Mouse (Mus musculus) embryonic facial prominence, embryonic 12.5 days (tissue): Measurements from ENCODE around the gene Mrtfb. TPM values are rescaled to one million over a fixed set of nuclear protein-coding genes. Genes with fewer than 3 reads are reported as not detected.

Source experiments
- ATAC-seq: fragments of 200-750 bp; cut with Nextera tagmentation; 2 replicates; pipeline ENCODE4 v1.8.0; 2017; ENCODE audit not compliant: insufficient number of reproducible peaks, insufficient read depth, low FRiP score, low TSS enrichment
- H3K27ac ChIP-seq: fragments of 300-500 bp; sonication (generic); 2 replicates; pipeline ENCODE4 v1.5.1; 2016; ENCODE audit warnings: mild to moderate bottlenecking
- H3K27me3 ChIP-seq: fragments of 300-500 bp; sonication (generic); 2 replicates; pipeline ENCODE4 v1.6.1; 2016; ENCODE audit warnings: mild to moderate bottlenecking, moderate library complexity
- H3K36me3 ChIP-seq: fragments of 300-500 bp; sonication (generic); 2 replicates; pipeline ENCODE4 v1.6.1; 2016; ENCODE audit warnings: mild to moderate bottlenecking
- H3K4me1 ChIP-seq: fragments of 300-500 bp; sonication (generic); 2 replicates; pipeline ENCODE4 v1.6.1; 2016
- H3K4me2 ChIP-seq: fragments of 300-500 bp; sonication (generic); replicated peaks from 2 replicates; pipeline ENCODE4 v1.6.1; 2016; ENCODE audit warnings: mild to moderate bottlenecking, moderate library complexity
- H3K4me3 ChIP-seq: fragments of 300-500 bp; sonication (generic); 2 replicates; pipeline ENCODE4 v1.5.1; 2016; ENCODE audit warnings: mild to moderate bottlenecking
- H3K9ac ChIP-seq: fragments of 300-500 bp; sonication (generic); 2 replicates; pipeline ENCODE4 v1.6.1; 2016; ENCODE audit warnings: mild to moderate bottlenecking, moderate library complexity
- H3K9me3 ChIP-seq: fragments of 300-500 bp; sonication (generic); 2 replicates; pipeline ENCODE4 v1.6.1; 2016; ENCODE audit warnings: mild to moderate bottlenecking, moderate library complexity
- WGBS: fragments of 180-500 bp; shearing (Covaris S2); methylation state at CpG from one replicate; pipeline ENCODE4 v1.1.7; 2016; 5-methylcytosine and 5-hydroxymethylcytosine counted together
- polyA plus RNA-seq: library from polyadenylated mRNA; unstranded; fragments of >200 nt; fragmentation: Nextera tagmentation; extraction: Ambion mirVana; gene quantifications from 2 replicates; pipeline ENCODE4 v1.2.1, GENCODE M21; 2016

Gene Mrtfb
- polyA plus RNA-seq, 1 experiment from 2014 or later: 25.3 TPM

- WGBS: 53% methylated on average over 7 of the region's 7 CpGs
- H3K4me1 ChIP-seq: no peaks in the 10 kb centered on the region
- H3K4me3 ChIP-seq: no peak overlapping the region
- no peak overlapping the region for H3K9ac ChIP-seq
- no peak overlapping the region for H3K27ac ChIP-seq
- H3K9me3 ChIP-seq: no peaks in the 10 kb centered on the region
- H3K27me3 ChIP-seq: no peaks in the 10 kb centered on the region
- ATAC-seq: no peak
- no peaks in the 10 kb centered on the region for H3K36me3 ChIP-seq
- no peak overlapping the region for H3K4me2 ChIP-seq
These were observed 16.0 kb upstream of the Mrtfb start for GRCm38 (mm10) chr16:13240326-13240725.

GRCm38 (mm10) chr16:13245658-13246057, 10.6 kb upstream of the Mrtfb start:
- H3K4me1 ChIP-seq: no peaks in the 10 kb centered on the region
- no peak overlapping the region for H3K4me3 ChIP-seq
- no peak overlapping the region for H3K27ac ChIP-seq
- no peaks in the 10 kb centered on the region for H3K27me3 ChIP-seq
- no peak overlapping the region for H3K4me2 ChIP-seq
- no peaks in the 10 kb centered on the region for H3K36me3 ChIP-seq
- 37% methylated on average over 4 of the region's 4 CpGs for WGBS
- ATAC-seq: no peak
- H3K9me3 ChIP-seq: no peaks in the 10 kb centered on the region
- H3K9ac ChIP-seq: no peak overlapping the region

- no peak overlapping the region for H3K4me2 ChIP-seq
These were observed 9.4 kb upstream of the Mrtfb start for GRCm38 (mm10) chr16:13246855-13247254.

GRCm38 (mm10) chr16:13250061-13250460, 6.2 kb upstream of the Mrtfb start:
- no peaks in the 10 kb centered on the region for H3K9me3 ChIP-seq
- H3K36me3 ChIP-seq: no peaks in the 10 kb centered on the region
- no peak overlapping the region for H3K9ac ChIP-seq
- H3K4me1 ChIP-seq: no peaks in the 10 kb centered on the region
- ATAC-seq: no peak
- H3K27ac ChIP-seq: no peak overlapping the region
- WGBS: 82% methylated on average over 5 of the region's 5 CpGs
- no peak overlapping the region for H3K4me2 ChIP-seq
- no peaks in the 10 kb centered on the region for H3K27me3 ChIP-seq
- H3K4me3 ChIP-seq: no peak overlapping the region

More at GRCm38 (mm10) chr16:13246855-13247254, 9.4 kb upstream of the Mrtfb start:
- Histone ChIP-seq H3K36me3 (no peaks in the 10 kb centered on the region), H3K27me3 (no peaks in the 10 kb centered on the region), H3K4me1 (no peaks in the 10 kb centered on the region), H3K27ac (no peak overlapping the region), H3K9ac (no peak overlapping the region), H3K4me3 (no peak overlapping the region), H3K9me3 (no peaks in the 10 kb centered on the region)
- 73% methylated on average over 3 of the region's 3 CpGs for WGBS
- ATAC-seq: no peak

- WGBS: 5% methylated on average over 64 of the region's 64 CpGs
- no peaks in the 10 kb centered on the region for H3K36me3 ChIP-seq
- peak overlapping the region; percentile 81 for H3K4me2 ChIP-seq
- peak overlapping the region; percentile 88 for H3K9ac ChIP-seq
- H3K4me3 ChIP-seq: peak overlapping the region; percentile 88
- H3K27me3 ChIP-seq: no peaks in the 10 kb centered on the region
- no peaks in the 10 kb centered on the region for H3K9me3 ChIP-seq
- peaks cover 10% of the 10 kb centered on the region for H3K4me1 ChIP-seq
- ATAC-seq: peak; percentile 80
- H3K27ac ChIP-seq: peak overlapping the region; percentile 88
These were observed 616 bp downstream of the Mrtfb start for GRCm38 (mm10) chr16:13256667-13257527.

GRCm38 (mm10) chr16:13257528-13257835, 1.2 kb downstream of the Mrtfb start:
- Histone ChIP-seq H3K4me2 (peak overlapping the region; percentile 81), H3K27me3 (no peaks in the 10 kb centered on the region), H3K9ac (peak overlapping the region; percentile 88), H3K4me3 (peak overlapping the region; percentile 88), H3K36me3 (no peaks in the 10 kb centered on the region), H3K9me3 (no peaks in the 10 kb centered on the region), H3K27ac (no peak overlapping the region), H3K4me1 (peaks cover 10% of the 10 kb centered on the region)
- 42% methylated on average over 5 of the region's 5 CpGs for WGBS
- ATAC-seq: no peak

- Histone ChIP-seq H3K4me1 (peaks cover 10% of the 10 kb centered on the region), H3K27me3 (no peaks in the 10 kb centered on the region), H3K4me3 (no peak overlapping the region), H3K27ac (no peak overlapping the region), H3K9me3 (no peaks in the 10 kb centered on the region), H3K36me3 (no peaks in the 10 kb centered on the region; the same call in 1 of the 2 replicates), H3K9ac (no peak overlapping the region), H3K4me2 (no peak overlapping the region)
- ATAC-seq: no peak
- WGBS: 79% methylated on average over 2 of the region's 2 CpGs
These were observed 2.7 kb downstream of the Mrtfb start for GRCm38 (mm10) chr16:13259026-13259425.

GRCm38 (mm10) chr16:13266312-13266711, 10.0 kb downstream of the Mrtfb start:
- no peak for ATAC-seq
- Histone ChIP-seq H3K4me2 (no peak overlapping the region), H3K9me3 (no peaks in the 10 kb centered on the region), H3K9ac (no peak overlapping the region), H3K27me3 (no peaks in the 10 kb centered on the region), H3K4me1 (0 out of 2 replicates have a peak, but pooled peaks cover 8% of the 10 kb centered on the region), H3K36me3 (peaks cover 26% of the 10 kb centered on the region), H3K4me3 (no peak overlapping the region), H3K27ac (no peak overlapping the region)
- 70% methylated on average over 3 of the region's 3 CpGs for WGBS

GRCm38 (mm10) chr16:13267350-13267904, 11.1 kb downstream of the Mrtfb start:
- no peak overlapping the region for H3K4me3 ChIP-seq
- H3K9me3 ChIP-seq: no peaks in the 10 kb centered on the region
- WGBS: 87% methylated on average over 3 of the region's 3 CpGs
- H3K9ac ChIP-seq: no peak overlapping the region
- H3K4me2 ChIP-seq: no peak overlapping the region
- H3K36me3 ChIP-seq: peaks cover 26% of the 10 kb centered on the region
- H3K4me1 ChIP-seq: 0 out of 2 replicates have a peak, but pooled peaks cover 8% of the 10 kb centered on the region
- no peak for ATAC-seq
- H3K27ac ChIP-seq: no peak overlapping the region
- no peaks in the 10 kb centered on the region for H3K27me3 ChIP-seq

GRCm38 (mm10) chr16:13269426-13269825, 13.1 kb downstream of the Mrtfb start:
- Histone ChIP-seq H3K27ac (no peak overlapping the region), H3K4me3 (no peak overlapping the region), H3K36me3 (peaks cover 28% of the 10 kb centered on the region), H3K9me3 (no peaks in the 10 kb centered on the region), H3K4me2 (no peak overlapping the region), H3K27me3 (no peaks in the 10 kb centered on the region), H3K4me1 (0 out of 2 replicates have a peak, but pooled peaks cover 8% of the 10 kb centered on the region), H3K9ac (no peak overlapping the region)
- WGBS: 38% methylated on average over 2 of the region's 2 CpGs
- no peak for ATAC-seq

- H3K36me3 ChIP-seq: peaks cover 8% of the 10 kb centered on the region; the same call in 1 of the 2 replicates
- H3K9me3 ChIP-seq: no peaks in the 10 kb centered on the region
- no peaks in the 10 kb centered on the region for H3K4me1 ChIP-seq
- H3K4me3 ChIP-seq: no peak overlapping the region
- no peak overlapping the region for H3K4me2 ChIP-seq
- H3K9ac ChIP-seq: no peak overlapping the region
- ATAC-seq: no peak
- H3K27ac ChIP-seq: no peak overlapping the region
- WGBS: 74% methylated on average over 2 of the region's 2 CpGs
- H3K27me3 ChIP-seq: no peaks in the 10 kb centered on the region
These were observed 20.0 kb downstream of the Mrtfb start for GRCm38 (mm10) chr16:13276258-13276657.
